Mouse (Mus musculus) hindbrain, embryonic 11.5 days (tissue): ENCODE data around the gene Igdcc3. TPM values are rescaled to one million over a fixed set of nuclear protein-coding genes. Genes with fewer than 3 reads are reported as not detected.
"Not testable (repeated sequence)": the region's sequence is repeated elsewhere in the genome, so short reads cannot be mapped to it uniquely, and the experiment has no call there.

Experiments
- ATAC-seq: fragments of 200-750 bp; cut with Nextera tagmentation; 2 replicates; pipeline ENCODE4 v1.8.0; 2017; ENCODE audit warnings: mild to moderate bottlenecking, moderate TSS enrichment, moderate library complexity; ENCODE audit not compliant: low FRiP score
- DNase-seq: peaks from one replicate; pipeline ENCODE4 v3.0.0-alpha.2; 2015; ENCODE audit warnings: low spot score
- H3K27ac ChIP-seq: fragments of 300-500 bp; sonication (generic); 2 replicates; pipeline ENCODE4 v1.5.1; 2014; ENCODE audit warnings: mild to moderate bottlenecking, low read depth, low read length
- H3K27me3 ChIP-seq: fragments of 300-500 bp; sonication (generic); 2 replicates; pipeline ENCODE4 v1.6.1; 2014; ENCODE audit warnings: mild to moderate bottlenecking, low read length, moderate library complexity, mixed read lengths; ENCODE audit not compliant: control insufficient read depth, insufficient read depth
- H3K36me3 ChIP-seq: fragments of 300-500 bp; sonication (generic); 2 replicates; pipeline ENCODE4 v1.6.1; 2014; ENCODE audit warnings: mild to moderate bottlenecking, low read length, moderate library complexity, mixed read lengths; ENCODE audit not compliant: control insufficient read depth, insufficient read depth
- H3K4me1 ChIP-seq: fragments of 300-500 bp; sonication (generic); replicated peaks from 2 replicates; pipeline ENCODE4 v1.6.1; 2014; ENCODE audit warnings: low read length, mixed read lengths; ENCODE audit not compliant: control insufficient read depth, insufficient read depth
- H3K4me2 ChIP-seq: fragments of 300-500 bp; sonication (generic); replicated peaks from 2 replicates; pipeline ENCODE4 v1.6.1; 2014; ENCODE audit warnings: mild to moderate bottlenecking, low read depth, low read length
- H3K4me3 ChIP-seq: fragments of 300-500 bp; sonication (generic); 2 replicates; pipeline ENCODE4 v1.5.1; 2014; ENCODE audit warnings: low read depth, low read length
- H3K9ac ChIP-seq: fragments of 300-500 bp; sonication (generic); 2 replicates; pipeline ENCODE4 v1.6.1; 2014; ENCODE audit warnings: low read depth, low read length
- H3K9me3 ChIP-seq: fragments of 300-500 bp; sonication (generic); 2 replicates; pipeline ENCODE4 v1.6.1; 2016; ENCODE audit warnings: low read length; ENCODE audit not compliant: control insufficient read depth
- WGBS: fragments of 180-500 bp; shearing (Covaris S2); extraction: QIAGEN DNeasy Blood & Tissue Kit; methylation state at CpG from one replicate; pipeline ENCODE4 v1.1.7; 2014; 5-methylcytosine and 5-hydroxymethylcytosine counted together
- polyA plus RNA-seq: library from polyadenylated mRNA; unstranded; fragments of >200 nt; fragmentation: Nextera tagmentation; extraction: Ambion mirVana; gene quantifications from 2 replicates; pipeline ENCODE4 v1.2.1, GENCODE M21; 2014

Gene Igdcc3
- polyA plus RNA-seq, 1 experiment from 2014 or later, result 46.0 TPM

DNA sequence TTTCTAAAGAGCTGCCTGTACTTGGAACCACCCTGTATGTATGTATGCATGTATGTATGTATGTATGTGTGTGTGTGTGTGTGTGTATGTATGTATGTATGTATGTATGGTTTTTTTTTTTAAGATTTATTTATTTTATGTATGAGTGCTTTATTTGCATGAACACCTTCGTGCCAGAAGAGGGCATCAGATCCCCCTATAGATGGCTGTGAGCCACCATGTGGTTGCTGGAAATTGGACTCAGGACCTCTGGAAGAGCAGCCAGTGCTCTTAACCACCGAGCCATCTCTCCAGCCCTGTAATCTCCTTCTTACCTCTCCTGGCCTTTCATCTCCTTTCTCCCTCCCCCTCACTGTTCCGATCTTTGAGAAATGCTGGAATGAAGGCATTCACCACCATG, 79.4 kb downstream of the Igdcc3 start:
- not testable (repeated sequence) for H3K4me3 ChIP-seq, H3K27me3 ChIP-seq, DNase-seq, H3K27ac ChIP-seq, H3K9me3 ChIP-seq, H3K9ac ChIP-seq, ATAC-seq, H3K36me3 ChIP-seq, H3K4me1 ChIP-seq, H3K4me2 ChIP-seq
- WGBS, result 51% methylated on average over 3 of the region's 3 CpGs

DNA sequence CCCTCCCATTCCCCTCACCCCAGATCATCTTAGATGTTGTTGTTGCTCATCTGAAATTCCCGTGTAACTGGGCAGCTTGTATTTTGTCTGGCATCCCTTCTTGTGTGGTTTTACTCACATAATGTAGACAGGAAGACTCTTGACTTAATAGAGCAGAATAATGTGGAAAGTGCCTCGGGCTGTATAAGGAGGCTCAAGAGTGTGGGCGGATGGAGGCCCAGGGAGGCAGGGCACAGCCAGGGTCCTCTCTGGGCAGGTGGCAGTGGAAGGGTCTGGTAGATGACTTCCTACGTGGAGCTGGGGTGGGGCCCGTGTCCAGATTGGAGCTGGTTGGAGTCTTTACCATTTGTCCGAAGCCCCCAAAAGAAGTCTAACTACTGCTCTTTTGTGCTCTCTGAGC, 82.9 kb downstream of the Igdcc3 start:
- Histone ChIP-seq H3K9me3 (no peaks in the 10 kb centered on the region), H3K9ac (no peak overlapping the region), H3K27me3 (no peaks in the 10 kb centered on the region), H3K4me2 (no peak overlapping the region), H3K4me1 (no peaks in the 10 kb centered on the region), H3K36me3 (no peaks in the 10 kb centered on the region), H3K4me3 (no peak overlapping the region), H3K27ac (no peak overlapping the region)
- no peak for ATAC-seq
- 84% methylated on average over 6 of the region's 6 CpGs for WGBS
- DNase-seq, result no peak

DNA sequence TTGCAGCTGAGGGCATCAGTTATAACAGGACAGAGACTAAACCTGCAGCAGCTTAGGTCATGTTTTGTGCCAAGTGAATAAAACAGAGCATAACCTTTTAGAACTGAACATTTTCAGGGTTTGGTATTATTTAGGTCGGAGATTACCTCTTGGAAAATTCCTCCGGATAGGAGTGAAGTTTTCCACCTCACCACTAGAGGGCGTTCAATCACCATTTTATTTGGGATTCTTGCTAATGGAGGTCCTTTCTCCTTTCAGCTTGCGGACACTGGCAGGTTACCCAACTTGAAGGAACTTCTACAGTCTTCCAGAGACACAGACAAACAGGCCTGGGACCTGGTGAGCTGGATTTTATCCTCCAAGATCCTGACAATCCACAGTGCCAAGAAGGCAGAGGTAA, 84.8 kb downstream of the Igdcc3 start:
- no peak overlapping the region for H3K9ac ChIP-seq
- no peaks in the 10 kb centered on the region for H3K27me3 ChIP-seq
- H3K36me3 ChIP-seq, result no peaks in the 10 kb centered on the region
- H3K4me1 ChIP-seq, result no peaks in the 10 kb centered on the region
- no peak overlapping the region for H3K27ac ChIP-seq
- ATAC-seq, result no peak
- no peaks in the 10 kb centered on the region for H3K9me3 ChIP-seq
- peak; percentile 52 for DNase-seq
- 37% methylated on average over 4 of the region's 4 CpGs for WGBS
- no peak overlapping the region for H3K4me3 ChIP-seq
- H3K4me2 ChIP-seq, result no peak overlapping the region

DNA sequence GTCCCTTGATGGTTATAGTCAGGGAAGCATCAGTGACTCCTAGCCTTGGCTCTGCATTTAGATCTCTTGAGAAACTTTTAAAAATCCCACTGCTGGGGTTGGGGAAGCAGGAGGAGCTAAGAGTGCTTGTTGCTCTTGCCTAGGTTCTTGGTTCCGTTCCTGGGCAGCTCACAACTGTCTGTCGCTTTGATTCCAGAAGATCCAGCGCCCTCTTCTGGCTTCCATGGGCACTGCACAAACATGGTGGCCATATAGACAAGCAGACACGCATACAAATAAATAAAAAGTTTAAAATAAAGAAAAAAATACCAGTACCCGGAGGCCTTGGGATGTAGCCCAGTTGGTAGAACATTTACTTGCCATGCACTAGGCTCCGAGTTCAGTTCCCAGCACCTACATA, 89.3 kb downstream of the Igdcc3 start:
- 75% methylated on average over 6 of the region's 6 CpGs for WGBS
- Histone ChIP-seq H3K4me1 (no peaks in the 10 kb centered on the region), H3K4me2 (no peak overlapping the region), H3K27ac (no peak overlapping the region), H3K9ac (no peak overlapping the region), H3K9me3 (no peaks in the 10 kb centered on the region), H3K36me3 (no peaks in the 10 kb centered on the region), H3K4me3 (no peak overlapping the region), H3K27me3 (no peaks in the 10 kb centered on the region)
- ATAC-seq (no peak), DNase-seq (no peak)

DNA sequence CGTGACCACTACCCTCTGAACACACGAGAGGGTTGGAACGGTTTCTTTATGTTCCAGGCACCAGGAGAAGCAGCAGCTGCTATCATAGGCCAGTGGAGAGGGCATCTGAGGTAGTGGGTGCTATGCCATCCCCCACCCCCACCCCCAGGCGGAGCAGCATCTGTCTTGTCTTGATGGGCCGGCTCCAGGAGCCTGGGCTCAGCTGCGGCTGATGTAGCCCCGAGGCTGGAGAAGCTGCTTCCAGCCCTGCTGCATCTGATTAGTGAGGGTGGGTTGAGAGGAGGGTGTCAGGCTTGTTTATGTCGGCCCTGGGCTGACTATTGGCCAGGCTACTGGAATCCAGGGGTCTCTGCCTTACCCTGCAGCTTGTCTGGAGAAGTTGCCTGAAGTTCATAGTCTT, 90.3 kb downstream of the Igdcc3 start:
- no peak overlapping the region for H3K9ac ChIP-seq
- peak overlapping the region; percentile 24; the same call in 1 of the 2 replicates for H3K27ac ChIP-seq
- H3K9me3 ChIP-seq, result no peaks in the 10 kb centered on the region
- no peaks in the 10 kb centered on the region for H3K36me3 ChIP-seq
- no peaks in the 10 kb centered on the region for H3K27me3 ChIP-seq
- H3K4me1 ChIP-seq, result no peaks in the 10 kb centered on the region
- no peak overlapping the region for H3K4me3 ChIP-seq
- 63% methylated on average over 8 of the region's 8 CpGs for WGBS
- peak; percentile 43 for DNase-seq
- no peak overlapping the region for H3K4me2 ChIP-seq
- no peak; the same call in 1 of the 2 replicates for ATAC-seq

DNA sequence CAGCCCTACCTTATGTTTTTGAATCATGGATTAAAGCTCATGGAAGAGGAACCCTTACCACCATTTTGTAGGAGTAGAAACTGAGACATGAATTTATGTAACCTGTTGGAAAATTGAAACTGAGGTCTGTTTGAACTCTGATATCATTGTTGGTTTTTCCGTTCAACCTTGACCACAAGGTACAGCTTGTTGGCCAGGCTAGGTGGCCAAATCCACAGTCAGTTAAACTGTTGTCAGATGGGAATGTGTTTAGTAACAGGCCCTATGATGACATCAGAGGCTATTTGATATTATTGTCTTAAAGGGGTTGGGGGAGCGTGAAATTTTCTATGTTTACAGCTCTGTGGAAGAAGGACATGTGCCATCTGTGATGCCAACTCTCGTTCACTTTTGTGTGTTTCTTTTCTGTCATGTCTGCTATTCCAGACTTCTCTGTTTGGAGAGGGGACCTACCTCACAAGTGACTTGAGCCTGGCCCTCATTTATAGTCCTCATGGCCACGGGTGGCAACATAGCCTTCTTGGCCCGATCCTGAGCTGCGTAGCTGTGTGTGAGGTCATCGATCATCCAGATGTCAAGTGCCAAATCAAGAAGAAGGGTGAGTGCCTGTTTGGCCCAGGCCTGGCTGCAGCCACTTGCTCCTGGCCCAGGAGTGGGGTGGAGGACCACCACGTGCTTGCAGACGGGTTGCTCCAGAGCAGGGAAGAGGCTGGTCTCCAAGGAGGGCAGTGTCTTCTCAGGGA, 92.4 kb downstream of the Igdcc3 start:
- Histone ChIP-seq H3K36me3 (no peaks in the 10 kb centered on the region), H3K9ac (no peak overlapping the region), H3K4me3 (no peak overlapping the region), H3K4me1 (no peaks in the 10 kb centered on the region), H3K4me2 (no peak overlapping the region), H3K9me3 (no peaks in the 10 kb centered on the region), H3K27ac (no peak overlapping the region), H3K27me3 (no peaks in the 10 kb centered on the region)
- WGBS, result 87% methylated on average over 9 of the region's 9 CpGs
- DNase-seq (no peak), ATAC-seq (no peak)

DNA sequence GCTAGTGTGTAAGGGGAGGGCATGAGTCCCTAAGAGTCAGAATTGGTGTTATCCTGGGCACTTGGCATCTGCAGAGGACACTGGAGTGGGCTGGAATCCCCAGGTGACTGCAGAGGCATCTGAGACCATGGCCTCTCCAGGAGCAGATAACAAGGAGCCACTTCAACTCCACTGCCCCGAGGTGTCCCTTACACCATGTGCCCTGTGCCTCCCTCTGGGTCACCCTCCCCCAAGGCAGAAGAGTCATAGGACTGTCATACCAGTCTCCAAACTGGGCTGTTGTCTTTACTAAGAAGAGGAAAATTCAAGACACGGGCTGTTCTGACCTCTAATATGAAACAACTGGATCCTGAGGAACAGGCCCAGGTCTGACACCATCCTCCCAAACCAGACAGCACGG, 93.7 kb downstream of the Igdcc3 start:
- H3K4me1 ChIP-seq, result no peaks in the 10 kb centered on the region
- no peak for ATAC-seq
- no peak overlapping the region for H3K4me3 ChIP-seq
- no peaks in the 10 kb centered on the region for H3K27me3 ChIP-seq
- no peak overlapping the region for H3K9ac ChIP-seq
- 91% methylated on average over 3 of the region's 3 CpGs for WGBS
- no peak for DNase-seq
- H3K4me2 ChIP-seq, result no peak overlapping the region
- H3K9me3 ChIP-seq, result no peaks in the 10 kb centered on the region
- H3K27ac ChIP-seq, result no peak overlapping the region
- no peaks in the 10 kb centered on the region for H3K36me3 ChIP-seq

Other genes with a start within 250 kb of the Igdcc3 start
- gene Slc24a1, start 189.6 kb upstream of the Igdcc3 start, polyA plus RNA-seq, result 0.11 TPM in 1 of 2 replicates, not detected in the other
- 68.2 and 72.0 TPM in 2 replicates for gene Ints14, start 180.3 kb upstream of the Igdcc3 start, polyA plus RNA-seq
- 114 and 127 TPM in 2 replicates for gene Hacd3, start 119.5 kb upstream of the Igdcc3 start, polyA plus RNA-seq
- 34.4 and 35.4 TPM in 2 replicates for gene Dpp8, start 108.8 kb upstream of the Igdcc3 start, polyA plus RNA-seq
- gene Igdcc4, start 39.7 kb upstream of the Igdcc3 start, polyA plus RNA-seq, result 8.8 and 10.3 TPM in 2 replicates
- gene Parp16, start 54.2 kb downstream of the Igdcc3 start, polyA plus RNA-seq, result 4.0 and 6.5 TPM in 2 replicates
- gene Cilp, start 124.0 kb downstream of the Igdcc3 start, polyA plus RNA-seq, result 0.25 and 0.31 TPM in 2 replicates
- 47.5 and 51.9 TPM in 2 replicates for gene Clpx, start 153.1 kb downstream of the Igdcc3 start, polyA plus RNA-seq
- 13.0 and 13.5 TPM in 2 replicates for gene Pdcd7, start 204.9 kb downstream of the Igdcc3 start, polyA plus RNA-seq
- gene Ubap1l, start 219.9 kb downstream of the Igdcc3 start, polyA plus RNA-seq, result 0.17 and 1.6 TPM in 2 replicates